Mouse (Mus musculus) liver, adult 2 months (tissue): ENCODE data around the gene Rgs7.

Experiments used
- CTCF ChIP-seq: fragments of 200-500 bp; IDR thresholded peaks from 2 replicates; pipeline ENCODE4 v1.5.1; 2011; ENCODE audit warnings: low read depth, low read length, control low read depth
- POLR2A ChIP-seq: fragments of 200-500 bp; IDR thresholded peaks from 2 replicates; pipeline ENCODE4 v1.6.1; 2011; ENCODE audit warnings: low read length, control low read depth; ENCODE audit not compliant: insufficient read depth; ENCODE audit errors: extremely low read depth

- TF ChIP-seq CTCF (no peak), POLR2A (no peak)
Measured at GRCm38 (mm10) chr1:175473060-175473459, 19.2 kb downstream of the Rgs7 start.
